Mouse (Mus musculus): ENCODE measurements around the gene Wbp4.

Gene Wbp4

DNA sequence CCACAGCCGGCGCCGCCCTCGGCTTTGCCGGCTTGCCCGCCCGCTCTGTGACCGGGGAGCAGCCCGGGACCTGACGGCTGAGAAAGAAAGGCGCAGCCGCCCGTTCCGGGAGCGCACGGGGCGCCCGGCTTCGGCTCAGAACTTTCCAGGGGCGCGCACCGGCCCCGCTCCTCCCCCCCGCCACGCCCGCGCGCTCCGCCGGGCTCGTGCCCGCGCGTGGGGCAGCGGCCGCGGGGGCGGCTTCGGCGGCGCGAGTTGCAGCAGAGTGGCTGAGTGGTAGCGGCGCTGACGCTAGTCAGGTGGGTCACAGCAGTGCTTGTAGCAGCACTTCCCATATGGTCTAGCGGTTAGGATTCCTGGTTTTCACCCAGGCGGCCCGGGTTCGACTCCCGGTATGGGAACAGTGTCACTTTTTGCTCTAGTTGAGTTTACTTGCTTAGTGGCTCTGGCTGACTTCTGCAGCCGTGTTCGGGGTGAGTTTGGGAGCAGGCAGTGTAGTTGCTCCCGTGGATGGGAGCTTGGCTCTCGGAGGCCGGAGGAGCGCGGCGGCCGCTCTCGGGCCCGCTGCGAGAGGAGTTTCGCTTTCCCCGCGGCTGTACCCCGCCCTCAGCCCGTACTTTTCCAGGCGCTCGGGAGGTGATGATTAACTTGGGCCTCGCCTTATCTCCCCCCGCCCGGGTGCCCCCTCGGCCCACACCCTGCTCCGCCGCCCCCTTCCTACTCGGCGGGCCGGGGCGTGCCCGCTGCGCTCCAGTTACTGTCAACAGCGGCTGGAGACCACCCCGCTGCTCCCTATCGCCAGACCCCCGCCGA is at the start of gene Wbp4:
Gene Wbp4, minus strand, starts transcription at position 182 of the 813 bp plus-strand sequence.
- DNase-seq (ENCODE audit: low read depth) = peak; percentile 93

DNA sequence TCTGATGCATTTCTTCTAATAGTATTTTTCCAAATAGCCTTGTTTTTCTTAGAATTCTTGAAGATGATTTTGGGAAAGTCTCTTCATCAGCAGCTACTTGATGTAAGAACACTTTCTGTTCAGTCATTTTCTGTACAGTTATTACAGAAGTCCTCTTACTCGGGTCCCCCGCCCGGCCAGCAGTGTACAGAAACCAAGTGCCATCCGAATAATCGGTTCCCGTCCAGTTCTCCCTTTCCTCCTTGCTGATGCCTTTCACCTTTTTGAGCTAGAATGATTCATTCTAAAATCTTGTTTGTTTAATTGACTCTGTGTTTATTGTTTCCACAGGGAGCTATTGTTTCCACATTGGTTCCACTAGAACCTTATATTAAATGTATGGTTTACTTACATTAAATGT is 49.4 kb upstream of the Wbp4 start:
- no peak for DNase-seq (ENCODE audit: low read depth)

DNA sequence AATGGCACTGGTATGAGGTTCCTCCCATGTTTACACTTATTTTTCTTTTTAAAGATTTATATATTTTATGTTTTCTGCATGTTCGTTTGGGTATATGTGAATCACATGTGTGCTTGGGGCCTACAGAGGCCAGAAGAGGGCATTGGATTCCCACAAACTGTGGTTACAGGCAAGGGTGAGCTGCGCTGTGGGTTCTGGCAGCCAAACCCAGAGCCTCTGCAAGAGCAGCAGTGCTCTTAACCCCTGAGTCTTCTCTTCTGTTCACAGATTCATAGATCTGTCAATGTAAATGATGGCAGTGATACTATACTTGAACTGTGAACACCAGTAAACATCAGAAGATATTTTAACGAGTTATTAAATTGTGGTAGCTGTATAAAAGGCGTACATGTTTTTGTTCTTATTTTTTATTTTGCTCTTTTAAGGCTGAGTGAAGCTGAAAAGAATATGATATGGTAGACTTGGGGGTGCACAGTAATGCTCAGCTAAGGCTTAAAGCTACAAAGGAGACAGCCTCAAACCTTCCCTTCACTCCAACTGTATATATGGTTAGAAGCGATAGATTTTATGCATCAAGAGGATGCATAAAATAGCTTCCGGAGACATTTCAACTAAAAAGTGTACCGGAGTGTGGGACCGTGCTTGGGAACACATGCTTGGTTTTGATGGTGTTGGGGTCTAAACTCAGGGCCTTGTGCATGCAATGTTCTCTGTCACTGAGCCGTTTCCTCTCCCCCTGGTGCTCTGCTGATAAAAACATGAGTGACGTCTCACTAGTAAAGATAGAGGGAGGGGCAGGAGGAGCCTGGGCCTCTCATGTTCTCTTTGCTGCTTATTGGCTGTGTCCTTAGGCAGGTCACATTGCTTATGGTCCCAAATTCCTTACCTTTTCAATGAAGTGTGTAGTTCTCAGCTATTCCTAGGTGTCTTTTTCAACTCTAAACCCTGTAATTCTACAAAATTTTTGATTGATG is 48.5 kb upstream of the Wbp4 start:
- DNase-seq (ENCODE audit: low read depth) = peak; percentile 88

DNA sequence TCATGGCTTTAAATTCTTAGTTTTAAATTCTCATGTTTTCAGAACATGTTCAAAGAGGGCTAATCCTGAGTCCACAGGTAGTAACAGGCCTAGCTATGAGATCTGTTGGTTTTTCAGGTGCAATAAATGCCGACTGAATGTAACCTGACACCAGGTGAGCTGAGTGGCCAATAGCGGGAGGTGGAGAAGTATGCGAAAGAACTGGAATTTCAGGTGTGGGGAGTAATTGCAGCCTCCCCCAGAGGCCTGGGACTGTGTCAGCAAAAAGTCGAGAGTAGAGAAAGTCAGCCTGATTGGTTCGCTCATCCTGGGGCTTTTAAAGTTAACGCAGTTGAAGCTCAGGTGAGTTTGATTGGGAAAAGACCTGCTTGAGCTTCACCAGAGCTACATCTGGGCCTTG is 46.4 kb upstream of the Wbp4 start:
- DNase-seq (ENCODE audit: low read depth) = no peak

GRCm38 (mm10) chr14:79526106-79526505 is 44.8 kb upstream of the Wbp4 start:
- peak; percentile 69 for DNase-seq (ENCODE audit: low read depth)

- DNase-seq (ENCODE audit: low read depth) = peak; percentile 52
These were observed 41.1 kb upstream of the Wbp4 start for GRCm38 (mm10) chr14:79522387-79522786.

DNA sequence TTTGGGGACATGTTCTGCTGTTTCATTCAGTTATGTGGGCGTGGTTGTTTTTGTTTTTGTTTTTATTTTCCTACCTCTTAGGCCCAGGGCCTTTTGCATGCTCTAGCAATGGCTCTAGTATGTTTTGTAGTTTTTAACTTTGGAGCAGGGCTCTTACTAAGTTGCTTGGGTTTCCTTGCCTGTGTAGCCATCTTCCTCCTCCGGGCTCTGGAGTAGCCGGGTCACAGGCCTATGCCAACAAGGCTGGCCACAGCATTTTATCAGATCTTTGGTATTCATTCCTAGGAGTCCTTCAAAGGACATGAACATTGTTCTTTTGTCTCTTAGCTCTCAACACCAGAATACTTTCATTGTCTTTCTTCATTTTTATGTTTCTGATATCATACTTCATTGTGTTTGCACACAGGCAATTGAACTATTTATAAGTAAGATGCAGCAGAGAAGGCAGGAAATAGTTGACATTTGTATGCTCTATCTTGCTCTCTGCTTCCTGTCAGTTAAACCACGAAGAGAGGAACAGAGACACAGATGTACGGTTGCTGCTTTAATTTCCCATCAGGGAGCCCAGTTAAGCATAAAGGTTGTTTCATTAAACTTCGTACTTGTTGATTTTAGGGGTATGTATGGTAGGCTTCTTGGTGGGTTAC is 40.3 kb upstream of the Wbp4 start:
- peak; percentile 78 for DNase-seq (ENCODE audit: low read depth)

DNA sequence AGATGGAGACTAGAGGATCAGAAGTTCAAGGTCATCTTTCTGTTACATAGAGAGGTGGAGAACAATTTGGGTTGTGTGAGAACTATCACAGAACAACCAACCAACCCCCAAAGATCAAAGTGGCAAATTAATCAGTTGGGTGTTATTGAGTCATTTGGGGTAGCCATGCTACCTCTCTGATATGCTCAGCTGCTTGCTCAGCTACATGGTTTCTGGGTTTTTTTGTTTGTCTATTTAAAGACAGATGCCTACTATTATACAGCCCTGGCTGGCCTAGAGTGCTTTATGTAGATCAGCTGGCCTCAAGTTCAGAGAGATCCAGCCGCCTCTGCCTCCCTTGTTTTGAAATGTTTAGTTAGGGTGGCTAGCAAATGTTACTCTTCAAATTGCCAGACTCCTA is 39.7 kb upstream of the Wbp4 start:
- DNase-seq (ENCODE audit: low read depth) = peak; percentile 51

DNA sequence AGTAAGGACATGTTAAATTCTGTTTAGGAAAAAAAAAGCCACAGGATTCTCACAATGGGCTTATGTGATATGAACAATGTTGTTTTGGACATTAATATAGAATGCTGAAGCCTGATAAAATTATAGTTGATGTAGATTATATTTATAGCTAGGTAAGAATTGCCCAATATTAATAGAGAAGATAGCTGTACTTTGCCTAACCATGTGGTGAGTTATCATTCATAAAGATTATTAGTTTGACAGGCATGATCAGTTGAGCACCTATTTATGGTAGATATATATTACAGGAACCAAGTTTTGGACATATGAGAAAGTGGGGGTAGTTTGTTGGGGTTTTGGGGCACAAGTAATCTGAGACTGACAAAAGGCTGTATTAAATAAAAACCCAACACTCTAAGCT is 39.3 kb upstream of the Wbp4 start:
- no peak for DNase-seq (ENCODE audit: low read depth)

DNA sequence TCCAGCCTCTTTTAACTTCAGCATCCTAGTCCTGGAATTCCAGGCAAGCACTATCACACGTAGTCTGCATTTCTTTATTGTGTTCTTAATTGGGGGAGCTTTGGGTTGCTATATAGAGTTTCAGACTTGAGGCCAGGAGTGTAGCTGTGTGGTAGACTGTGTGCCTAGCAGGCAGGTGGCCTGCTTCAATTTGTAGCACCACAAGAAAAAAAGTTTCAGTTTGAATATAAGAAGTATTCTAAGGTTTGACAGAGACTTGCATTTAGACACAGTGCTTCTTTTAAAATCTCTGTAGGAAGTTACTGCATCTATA is 38.3 kb upstream of the Wbp4 start:
- peak; percentile 49 for DNase-seq (ENCODE audit: low read depth)

DNA sequence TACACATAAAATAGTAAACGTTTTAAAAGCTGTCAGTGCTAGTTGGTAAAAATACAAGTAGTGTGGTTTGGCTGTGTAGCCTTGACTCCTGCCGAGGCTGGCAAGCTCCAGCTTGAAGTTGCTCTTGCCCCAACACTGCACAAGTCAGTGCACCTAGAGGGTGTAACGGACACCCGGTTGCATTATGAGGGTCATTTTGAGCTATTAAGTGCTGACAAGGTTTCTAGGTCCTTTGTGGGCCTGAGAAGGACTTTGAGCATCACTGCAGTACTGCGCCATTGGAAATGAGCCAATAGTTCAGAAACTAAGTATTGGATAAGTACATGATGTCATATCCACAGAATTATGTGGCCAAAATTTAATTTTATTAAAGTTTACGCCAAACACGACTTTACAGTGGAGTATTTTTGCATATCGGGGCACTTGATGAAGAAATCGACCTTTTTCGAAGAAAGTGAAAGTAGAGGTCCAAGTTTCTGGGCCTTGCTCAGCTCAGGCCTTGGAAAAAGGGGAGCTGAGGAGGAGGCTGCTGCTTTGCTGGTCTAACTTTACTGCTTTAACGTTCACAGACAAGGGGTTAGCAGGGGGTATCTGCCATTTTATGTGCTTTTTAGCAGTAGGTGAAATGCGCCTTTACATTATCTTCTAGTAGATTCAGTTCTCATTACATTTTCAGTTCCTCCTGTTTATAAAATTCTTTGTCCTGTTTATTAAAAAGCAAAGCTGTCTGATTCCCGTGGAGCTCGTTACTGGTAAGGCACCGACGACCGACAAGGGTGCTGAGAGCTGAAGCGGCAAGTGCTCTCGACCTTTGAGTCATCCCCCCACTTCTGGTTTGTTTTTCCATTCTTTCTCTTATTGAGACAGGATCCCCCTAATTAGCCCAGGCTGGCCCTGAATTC is 37.7 kb upstream of the Wbp4 start:
- peak; percentile 62 for DNase-seq (ENCODE audit: low read depth)

GRCm38 (mm10) chr14:79518123-79518522 is 36.8 kb upstream of the Wbp4 start:
- DNase-seq (ENCODE audit: low read depth) = no peak

DNA sequence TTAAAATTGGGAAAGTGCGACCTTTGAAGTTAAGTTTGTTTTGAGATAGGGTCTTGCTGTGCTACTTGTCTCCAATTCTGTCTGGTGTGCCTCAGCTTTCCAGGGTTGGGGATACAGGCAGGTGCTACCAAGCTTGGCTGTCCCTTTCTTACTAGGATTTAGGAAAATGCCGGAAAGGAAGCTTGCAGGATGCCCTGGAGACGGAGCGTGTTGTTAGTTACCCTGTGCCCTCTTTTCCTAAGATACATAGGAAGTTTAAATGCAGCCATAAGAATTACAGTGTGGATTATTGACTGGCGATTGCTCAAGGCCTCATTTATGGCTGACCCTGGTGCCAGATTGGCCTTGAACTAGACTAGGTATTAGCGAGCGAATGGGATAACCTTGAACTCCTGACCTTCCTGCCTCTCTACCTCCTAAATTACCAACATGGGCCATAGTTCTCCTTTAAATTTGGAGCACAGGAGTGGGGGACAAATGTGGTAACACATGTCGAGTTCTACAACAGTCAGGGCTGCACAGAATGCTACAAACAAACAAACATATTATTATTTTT is 35.9 kb upstream of the Wbp4 start:
- DNase-seq (ENCODE audit: low read depth) = no peak

DNA sequence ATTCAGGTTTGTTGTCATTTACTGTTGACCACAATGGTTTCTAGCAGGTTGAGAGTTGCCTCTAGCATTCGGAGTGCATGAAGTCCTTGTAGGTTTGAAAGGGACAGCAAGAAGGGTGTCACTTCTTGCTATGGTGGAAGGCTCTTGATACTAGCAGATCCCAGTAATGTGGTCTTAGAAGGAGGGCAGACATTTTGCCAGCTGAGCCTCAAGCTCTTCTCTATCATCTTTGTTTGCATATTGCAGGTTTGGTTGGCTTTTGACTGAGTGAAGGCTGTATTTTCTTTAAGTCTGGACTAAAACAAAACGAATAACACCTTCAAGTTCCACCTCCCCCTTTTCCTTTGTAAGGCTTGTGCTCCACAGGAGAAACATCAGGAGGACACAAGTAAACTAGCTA is 35.4 kb upstream of the Wbp4 start:
- peak; percentile 54 for DNase-seq (ENCODE audit: low read depth)

- DNase-seq (ENCODE audit: low read depth) = peak; percentile 47
These were observed 34.9 kb upstream of the Wbp4 start for GRCm38 (mm10) chr14:79516243-79516610.

GRCm38 (mm10) chr14:79515511-79516242 is 34.4 kb upstream of the Wbp4 start:
- DNase-seq (ENCODE audit: low read depth) = peak; percentile 87

- DNase-seq (ENCODE audit: low read depth) = no peak
These were observed 33.8 kb upstream of the Wbp4 start for GRCm38 (mm10) chr14:79515100-79515499.

GRCm38 (mm10) chr14:79513951-79514350 is 32.6 kb upstream of the Wbp4 start:
- DNase-seq (ENCODE audit: low read depth) = peak; percentile 56

DNA sequence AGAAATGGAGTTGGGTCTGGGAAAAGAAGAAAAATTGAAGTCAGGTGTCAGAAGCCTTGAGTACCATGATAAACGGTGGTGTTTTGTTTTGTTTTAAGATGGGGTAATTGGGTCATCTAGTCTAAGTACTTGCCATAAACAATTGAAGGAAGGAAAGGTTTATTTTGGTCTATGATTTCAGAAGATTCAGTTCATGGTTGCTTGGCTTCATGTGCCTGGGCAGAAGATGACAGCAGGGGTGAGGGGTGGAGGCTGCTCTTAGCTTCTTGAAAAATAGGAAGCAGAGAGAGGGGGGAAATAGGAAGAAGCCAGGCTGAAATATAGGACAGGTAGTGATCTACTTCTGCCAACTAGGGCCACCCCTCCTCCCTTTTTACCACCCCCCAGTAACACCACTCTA is 30.2 kb upstream of the Wbp4 start:
- DNase-seq (ENCODE audit: low read depth) = no peak

GRCm38 (mm10) chr14:79508662-79509305 is 27.5 kb upstream of the Wbp4 start:
- DNase-seq (ENCODE audit: low read depth) = no peak

Measured in naive thymus-derived CD4-positive, alpha-beta T cell, adult 2 months (primary cell).